Mouse (Mus musculus) liver, postnatal 0 days (tissue): ENCODE data around the gene Slc2a9.

Experiments used
- CTCF ChIP-seq: sonication (generic); IDR thresholded peaks from 2 replicates; pipeline ENCODE4 v1.5.1; 2016; ENCODE audit warnings: antibody characterized with exemption, low read depth
- EP300 ChIP-seq: IDR thresholded peaks from 2 replicates; pipeline ENCODE4 v1.6.1; 2016; ENCODE audit warnings: antibody characterized with exemption, low read depth, mild to moderate bottlenecking

DNA sequence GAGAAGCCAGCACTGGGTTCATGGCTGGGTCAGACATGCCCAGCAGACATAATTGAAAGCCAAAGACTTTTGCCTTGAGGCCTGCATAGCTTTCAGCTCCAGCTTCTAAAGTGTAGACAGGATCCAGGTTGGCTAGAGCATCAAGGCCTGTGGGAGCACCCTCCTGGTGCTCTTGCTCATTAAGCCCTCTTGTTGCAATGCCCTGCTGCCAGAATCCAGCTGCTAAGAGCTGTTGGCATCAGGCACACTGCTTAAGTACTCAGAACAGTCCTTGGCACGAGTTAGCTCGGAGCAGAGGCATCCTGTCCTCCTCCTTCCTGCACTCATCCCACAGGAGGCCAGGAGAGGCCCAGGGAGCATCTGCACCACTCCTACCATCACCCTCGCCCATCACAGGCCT lies 68.1 kb downstream of the Slc2a9 start:
- TF ChIP-seq CTCF (no peak), EP300 (no peak)
